Mouse (Mus musculus): Measurements from ENCODE around the gene Peg12. TPM values are rescaled to one million over a fixed set of nuclear protein-coding genes. Genes with fewer than 3 reads are reported as not detected.

Peg12 gene
- total RNA-seq (2014; fragmentation: Nextera tagmentation), result 0.51 TPM in 1 of 2 replicates, not detected in the other
- total RNA-seq (2017), result 2.5 and 2.8 TPM in 2 replicates

DNA sequence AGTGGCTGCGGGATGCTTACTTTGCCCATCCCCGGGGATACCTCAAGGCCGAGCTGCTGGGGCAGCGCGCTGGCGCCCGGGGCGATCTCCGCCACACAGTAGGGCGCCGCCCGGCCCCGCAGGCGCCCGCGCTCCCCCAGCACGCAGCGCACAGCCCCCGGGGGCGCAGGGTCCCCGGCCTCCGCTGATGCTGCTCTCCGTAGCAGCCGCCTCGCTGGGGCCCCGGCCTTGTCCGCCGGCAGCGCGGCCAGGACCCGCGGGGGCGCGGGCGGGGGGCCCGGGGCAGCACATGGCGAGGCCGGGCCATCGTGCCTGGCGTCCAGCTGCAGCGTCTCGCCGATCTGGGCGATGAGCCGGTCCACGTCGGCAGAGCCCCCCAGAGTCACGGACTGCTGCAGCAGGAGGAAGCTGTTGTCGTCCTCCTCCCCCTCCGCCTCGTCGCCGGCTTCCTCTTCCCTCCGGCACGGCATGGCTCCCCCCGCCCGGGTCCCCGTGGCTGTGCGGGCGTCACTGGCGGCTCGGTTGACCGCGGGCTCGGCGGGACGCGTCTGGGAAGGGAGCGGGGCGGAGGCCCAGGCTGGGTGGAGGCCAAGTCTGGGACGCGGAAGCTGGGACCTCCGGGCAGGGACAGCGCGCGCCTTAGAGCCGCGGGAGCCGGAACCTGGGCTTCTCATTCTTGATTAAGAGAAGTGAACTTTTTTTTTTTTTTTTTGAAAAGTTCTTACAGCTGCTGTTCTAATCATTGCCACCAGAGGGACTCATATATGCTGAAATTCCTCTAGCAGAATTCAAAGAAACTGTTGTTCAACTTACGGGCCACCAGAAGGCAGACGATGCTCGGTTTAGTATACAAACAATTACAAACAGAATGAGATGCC is at the start of gene Peg12:
TSS of gene Peg12 (minus strand) at position 633 of the 878 bp plus-strand sequence.
- peak; percentile 86 for ATAC-seq (replicated peaks; ENCODE audit: poor library complexity, severe bottlenecking)

DNA sequence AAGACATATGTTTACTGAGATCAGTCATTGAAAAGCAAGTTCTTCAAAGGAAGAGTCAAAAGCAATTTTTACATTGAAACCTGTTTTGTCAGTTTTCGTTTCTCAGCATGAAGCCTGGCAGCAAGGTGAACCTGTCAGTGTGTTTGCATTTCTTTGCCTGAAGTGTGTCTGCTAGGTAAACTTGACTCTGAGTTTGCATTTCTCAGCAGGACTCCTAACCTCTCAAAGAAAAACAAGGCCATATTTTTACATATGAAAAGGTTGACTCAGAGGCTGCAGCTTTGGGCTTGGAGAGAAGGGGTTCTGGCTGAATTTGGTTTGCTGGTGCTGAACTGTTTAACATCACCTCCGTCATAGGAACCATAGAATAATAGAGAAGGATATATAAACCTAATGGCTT is 21.8 kb upstream of the Peg12 start:
- no peak for ATAC-seq (replicated peaks; ENCODE audit: poor library complexity, severe bottlenecking)

DNA sequence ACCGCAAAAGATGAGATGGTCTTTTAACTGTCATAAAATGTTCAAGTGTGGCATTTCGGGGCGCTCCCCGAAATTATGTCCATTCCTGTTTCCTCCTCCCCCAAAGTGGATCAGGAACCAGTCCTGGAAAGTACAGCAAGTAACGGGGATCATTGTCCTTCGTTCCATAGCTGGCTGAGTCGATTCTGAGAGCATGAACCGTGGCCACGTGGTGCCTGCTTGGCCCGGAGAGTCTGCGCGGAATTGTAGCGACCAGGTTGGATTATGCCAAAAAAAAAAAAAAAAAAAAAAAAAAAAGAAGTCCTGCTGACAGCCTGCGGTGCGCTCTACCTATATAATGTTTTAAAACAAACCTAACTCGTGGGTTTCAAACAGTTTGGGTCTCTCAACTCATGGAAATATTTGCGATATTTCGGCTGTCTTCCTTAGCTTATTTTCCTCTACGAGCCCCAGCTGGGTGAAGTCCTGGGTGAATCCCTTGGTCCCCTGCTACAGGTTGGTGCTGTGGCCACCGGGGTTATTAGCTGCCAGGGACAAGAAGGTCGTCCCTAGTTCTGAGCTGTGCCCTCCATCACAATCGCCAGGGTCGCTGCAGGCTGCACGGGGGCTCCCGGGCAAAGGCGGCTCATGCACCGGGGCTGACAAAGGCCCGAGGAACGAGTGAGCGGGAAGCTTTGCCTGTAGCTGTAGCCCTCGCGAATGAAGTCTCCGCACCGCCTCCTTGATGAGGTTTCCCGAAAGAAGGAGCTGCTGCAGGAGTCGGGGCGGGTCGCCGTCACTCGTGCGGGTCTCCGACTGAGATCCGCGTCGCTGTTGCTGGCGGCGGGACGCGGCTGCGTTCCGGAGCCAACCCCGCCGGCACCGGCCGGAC is 1.1 kb downstream of the Peg12 start:
- ATAC-seq (replicated peaks; ENCODE audit: poor library complexity, severe bottlenecking), result peak; percentile 8

DNA sequence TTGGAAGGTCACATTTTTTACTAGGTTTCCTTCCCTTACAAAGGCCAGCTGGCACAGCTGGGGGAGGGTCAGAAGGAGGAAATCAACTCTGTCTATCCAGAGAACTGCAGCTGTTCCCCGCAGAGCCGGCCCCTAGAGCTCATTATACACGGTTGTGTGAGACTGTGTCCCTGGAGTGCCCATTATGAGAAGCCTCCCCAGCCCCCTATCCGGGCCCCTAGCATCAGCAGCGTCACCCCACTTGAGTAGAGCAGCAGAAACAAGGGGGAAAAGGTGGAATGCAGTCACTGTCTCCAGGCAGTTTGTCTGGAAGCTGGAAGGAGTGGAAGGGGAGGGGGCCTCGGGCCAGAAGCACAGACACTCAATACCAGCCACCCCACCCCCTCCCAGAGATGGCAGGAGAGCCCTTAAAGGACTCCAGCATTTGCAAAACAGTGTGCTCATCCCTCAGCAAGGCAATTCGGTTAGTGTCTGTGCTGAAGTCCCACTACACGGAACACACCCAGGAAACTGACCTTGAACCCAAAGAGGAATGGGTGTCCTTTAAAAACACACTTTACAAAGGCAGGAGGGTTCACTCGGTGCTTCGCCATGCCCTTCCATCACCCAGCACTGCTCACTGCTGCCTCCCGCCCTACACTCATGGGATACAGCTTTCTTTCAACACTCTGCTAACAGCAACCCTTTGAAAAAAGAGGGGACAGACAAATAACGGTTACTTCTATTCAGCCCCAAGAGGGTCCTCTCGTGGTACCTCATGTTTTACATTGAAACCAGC is 1.9 kb downstream of the Peg12 start:
- no peak for ATAC-seq (replicated peaks; ENCODE audit: poor library complexity, severe bottlenecking)

DNA sequence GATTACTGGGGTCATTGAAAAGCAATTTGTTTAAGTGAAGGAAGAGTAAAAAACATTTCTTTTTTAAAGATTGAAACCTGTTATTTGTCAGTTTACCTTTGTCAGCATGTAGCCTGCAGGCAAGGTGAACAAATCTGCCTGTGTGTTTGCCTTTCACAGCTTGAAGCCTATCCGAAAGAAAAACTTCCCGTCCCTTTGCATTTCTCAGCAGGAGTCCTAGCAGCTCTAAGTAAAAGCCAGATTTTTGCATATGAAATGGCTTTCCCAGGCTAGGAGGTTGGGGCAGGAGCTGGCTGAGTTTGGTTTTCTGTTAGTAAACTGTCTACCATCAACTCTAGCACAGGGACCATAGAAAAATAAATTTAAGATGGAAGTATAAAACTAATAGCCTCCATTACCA is 12.0 kb downstream of the Peg12 start:
- no peak for ATAC-seq (replicated peaks; ENCODE audit: poor library complexity, severe bottlenecking)

DNA sequence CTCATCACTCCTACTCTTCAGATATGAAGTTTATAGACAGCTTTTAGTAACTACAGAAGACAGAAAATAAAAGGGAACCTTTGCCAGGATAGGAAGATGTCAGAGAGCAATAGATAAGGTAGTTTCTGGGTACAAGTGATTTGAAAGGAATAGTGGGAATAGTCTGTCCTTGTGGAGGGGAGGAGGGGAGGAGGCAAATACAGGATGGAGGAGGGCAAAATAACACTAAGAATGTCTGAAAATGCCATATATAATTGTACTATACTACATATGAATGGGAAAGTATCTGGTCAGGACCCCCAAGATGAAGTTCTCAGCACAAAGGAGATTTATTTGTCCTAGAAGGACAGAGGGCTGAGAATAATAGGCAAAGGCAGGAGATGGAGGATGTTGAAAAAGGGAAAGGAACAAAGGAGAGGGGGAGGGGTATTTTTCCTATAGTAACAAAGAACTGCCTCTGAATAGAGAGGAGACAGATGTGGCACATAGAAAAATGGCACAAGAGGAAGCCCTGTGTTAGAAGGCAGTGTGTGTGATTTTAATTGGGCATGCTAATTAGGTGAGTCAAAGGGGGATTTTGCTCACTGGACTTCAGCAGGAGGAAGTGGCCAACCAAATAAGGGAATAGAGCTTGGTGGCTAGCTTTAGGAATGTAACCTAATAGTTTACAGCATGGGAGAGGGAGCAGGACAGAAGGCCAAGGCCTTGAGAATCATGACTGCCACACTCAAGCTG is 18.7 kb downstream of the Peg12 start:
- ATAC-seq (replicated peaks; ENCODE audit: poor library complexity, severe bottlenecking), result no peak

DNA sequence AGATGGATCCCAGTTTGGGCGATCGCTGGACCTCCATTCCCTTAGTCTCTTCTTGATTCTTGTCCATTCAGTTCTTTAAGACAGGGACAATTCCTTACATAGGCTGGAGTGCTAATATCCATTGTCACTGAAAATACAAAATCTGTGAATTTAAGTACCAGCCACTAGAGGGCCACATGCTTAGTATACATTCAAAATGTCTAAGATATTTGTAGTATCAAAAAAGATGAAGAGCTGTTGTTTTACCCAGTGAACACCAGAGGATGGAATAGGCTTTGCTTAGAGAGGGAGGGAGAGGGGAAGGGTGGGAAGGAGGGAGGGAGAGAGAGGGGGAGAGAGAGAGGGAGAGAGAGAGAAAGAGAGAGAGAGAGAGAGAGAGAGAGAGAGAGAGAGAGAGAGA is 27.9 kb downstream of the Peg12 start:
- ATAC-seq (replicated peaks; ENCODE audit: poor library complexity, severe bottlenecking), result no peak

DNA sequence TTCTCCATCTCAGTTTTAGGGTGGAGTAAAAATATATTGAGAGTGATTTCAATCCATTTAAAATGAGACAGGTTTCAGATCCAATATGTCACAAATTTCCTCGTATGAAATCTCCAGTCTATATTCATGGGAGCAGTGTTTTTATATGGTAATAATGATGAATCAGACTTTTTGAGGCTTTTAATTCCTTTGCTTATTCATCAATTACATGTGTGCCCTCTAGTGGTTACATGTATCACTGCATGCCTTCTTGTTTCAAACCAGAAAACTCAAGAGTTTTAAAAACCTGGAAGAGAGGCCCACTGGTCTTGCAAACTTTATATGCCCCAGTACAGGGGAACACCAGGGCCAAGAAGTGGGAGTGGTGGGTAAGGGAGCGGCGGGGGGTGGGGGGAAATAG is 31.1 kb downstream of the Peg12 start:
- no peak for ATAC-seq (replicated peaks; ENCODE audit: poor library complexity, severe bottlenecking)

DNA sequence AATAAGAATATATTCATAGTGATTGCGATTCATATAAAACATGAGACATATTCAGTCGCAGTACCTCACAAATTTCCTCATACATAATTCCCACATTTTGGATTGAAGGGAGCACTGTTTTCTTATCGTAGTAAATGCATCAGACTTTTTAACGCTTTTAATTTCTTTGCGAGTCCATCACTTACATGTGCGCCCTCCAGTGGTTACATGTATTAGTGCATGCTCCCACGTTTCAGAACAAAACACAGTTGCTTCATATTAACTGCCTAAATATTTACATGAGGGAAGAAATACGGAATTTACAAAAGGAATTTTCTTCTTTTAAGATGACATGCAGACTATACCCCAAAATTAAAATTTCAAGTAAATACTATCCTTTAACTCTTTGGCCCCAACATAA is 36.0 kb downstream of the Peg12 start:
- ATAC-seq (replicated peaks; ENCODE audit: poor library complexity, severe bottlenecking), result peak; percentile 73

DNA sequence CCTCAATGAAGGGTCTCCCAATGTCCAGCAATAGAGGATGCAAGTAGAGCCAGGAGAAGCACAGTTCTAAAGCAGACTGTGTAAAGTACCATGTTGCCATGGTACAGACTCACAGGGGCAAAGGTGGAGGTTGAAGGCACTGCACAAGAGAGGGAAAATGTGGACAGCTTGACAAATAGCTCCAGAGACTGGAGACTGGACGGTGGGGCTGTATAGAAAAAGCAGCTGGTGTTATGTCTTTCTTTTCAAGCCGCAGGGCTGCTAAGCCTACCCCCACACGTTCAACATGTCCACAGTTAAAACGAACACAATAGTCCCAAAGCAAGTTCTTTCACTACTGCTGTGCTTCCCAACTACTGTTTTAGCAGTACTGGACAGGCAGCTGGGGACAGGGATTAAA is 41.1 kb downstream of the Peg12 start:
- no peak for ATAC-seq (replicated peaks; ENCODE audit: poor library complexity, severe bottlenecking)

DNA sequence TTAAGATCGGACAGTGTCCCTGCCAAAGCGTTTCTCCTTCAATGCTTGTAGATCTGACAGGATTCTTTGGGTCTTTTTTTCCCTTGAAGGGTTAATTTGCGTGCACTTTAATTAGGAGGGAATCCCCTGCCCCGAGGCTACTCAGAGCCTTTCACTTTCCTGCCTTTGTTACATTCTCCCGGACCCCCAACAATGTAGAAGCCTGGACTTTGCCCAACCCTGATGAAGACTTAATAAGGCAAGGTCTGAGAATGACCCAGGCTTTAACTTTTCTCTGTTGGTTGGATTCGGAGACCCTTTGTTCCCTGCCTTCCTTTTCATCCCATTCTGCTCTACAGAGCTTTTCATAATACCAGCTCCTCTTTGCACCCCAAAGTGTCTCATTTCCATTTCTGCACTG is 43.7 kb downstream of the Peg12 start:
- ATAC-seq (replicated peaks; ENCODE audit: poor library complexity, severe bottlenecking), result no peak

DNA sequence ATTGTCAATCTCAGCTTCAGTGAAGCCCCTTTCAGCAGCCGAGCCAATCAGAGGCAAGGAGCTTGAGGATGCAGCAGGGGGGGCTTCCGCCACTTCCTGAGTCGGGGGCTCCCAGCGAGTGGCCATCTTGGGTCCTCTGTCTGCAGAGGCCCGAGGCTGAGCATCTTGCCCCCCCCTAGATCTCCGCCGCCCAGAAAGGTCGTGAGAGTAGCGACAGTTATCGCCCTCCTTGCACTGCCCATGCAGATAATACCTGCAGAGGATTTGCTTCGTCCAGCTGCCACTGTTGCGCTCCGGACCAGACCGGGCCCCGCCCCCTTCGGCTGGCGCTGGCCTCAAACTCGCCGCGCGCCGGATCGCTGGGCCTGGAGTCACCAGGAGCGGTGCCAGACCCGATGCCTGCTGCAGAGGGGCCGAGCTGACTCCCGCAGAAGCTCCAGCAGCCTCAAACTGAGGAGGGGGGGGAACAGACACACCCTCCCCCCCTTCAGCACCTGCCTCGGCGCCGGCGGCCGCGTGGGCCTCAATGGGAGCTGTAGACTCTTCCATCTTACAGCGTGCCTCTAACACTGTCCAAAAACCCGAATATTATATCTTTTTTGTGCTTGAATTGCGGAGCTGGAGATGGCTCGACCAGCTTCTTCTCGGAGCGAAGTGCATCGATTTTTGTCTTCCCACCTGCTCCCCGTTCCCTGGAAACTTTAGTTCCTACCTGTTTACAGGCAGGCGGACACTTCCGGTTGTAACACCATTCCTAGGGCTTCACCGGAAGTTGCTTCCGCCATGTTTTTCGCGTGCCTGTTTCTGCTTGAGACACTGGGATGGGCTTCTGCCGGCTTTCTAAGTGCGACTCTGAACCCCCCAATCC is 44.6 kb downstream of the Peg12 start, which contains the start of gene Mkrn3:
TSS of gene Mkrn3 (minus strand) at position 647 of the 868 bp plus-strand sequence.
- peak; percentile 99 for ATAC-seq (replicated peaks; ENCODE audit: poor library complexity, severe bottlenecking)

DNA sequence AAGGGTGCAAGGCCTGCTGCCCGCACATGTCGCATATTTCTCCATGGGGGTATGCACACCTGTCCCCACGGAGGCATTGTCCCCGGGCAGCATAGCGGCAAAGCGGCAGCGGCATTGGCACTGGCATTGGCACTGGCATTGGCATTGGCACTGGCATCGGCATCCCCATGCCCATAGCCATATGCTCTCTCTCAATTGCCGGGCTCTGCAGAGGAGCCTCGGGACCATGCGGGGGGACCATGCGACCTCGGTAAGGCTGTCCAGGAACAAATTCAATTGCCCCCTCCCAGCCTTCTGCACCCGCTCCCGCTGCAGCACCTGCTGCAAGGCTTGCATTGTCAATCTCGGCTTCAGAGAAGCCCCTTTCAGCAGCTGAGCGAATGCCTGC is 45.2 kb downstream of the Peg12 start:
- ATAC-seq (replicated peaks; ENCODE audit: poor library complexity, severe bottlenecking), result no peak

DNA sequence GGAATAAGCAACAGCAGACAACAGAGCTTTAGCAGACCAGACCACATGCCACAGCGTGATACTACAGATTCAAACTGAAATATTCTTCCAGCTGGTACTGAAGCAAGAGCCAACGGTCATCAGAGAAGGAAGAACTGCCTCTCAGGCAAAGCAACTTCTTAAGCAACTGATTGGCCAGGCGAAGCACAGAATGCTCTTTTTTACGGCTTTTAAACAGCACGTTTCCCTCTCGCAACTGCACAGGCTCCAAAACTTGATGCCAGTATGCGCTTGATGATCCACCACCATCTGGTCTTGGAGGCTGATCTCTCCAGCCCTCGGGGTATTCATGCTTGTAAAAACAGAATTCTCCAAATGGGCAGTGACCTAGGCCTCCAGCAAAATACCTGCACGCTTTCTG is 46.0 kb downstream of the Peg12 start:
- ATAC-seq (replicated peaks; ENCODE audit: poor library complexity, severe bottlenecking), result no peak

DNA sequence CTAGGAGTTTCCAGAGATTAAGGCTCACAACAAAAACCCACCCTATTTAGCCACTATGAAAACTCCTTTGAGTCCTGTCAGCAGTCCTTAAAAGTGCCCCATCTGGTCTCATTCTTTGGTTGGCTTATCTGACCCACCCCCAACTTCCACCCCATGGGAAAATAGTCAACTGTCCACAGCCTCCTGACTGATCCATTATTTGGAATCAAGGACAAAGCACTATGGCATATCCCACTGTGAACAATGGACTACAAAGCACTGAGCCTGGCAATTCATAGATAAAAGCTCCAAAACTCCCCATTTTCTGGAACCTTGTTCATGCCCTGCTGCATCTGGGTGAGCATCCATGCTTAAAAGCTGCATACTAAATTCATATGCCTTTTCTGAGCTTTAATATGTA is 48.1 kb downstream of the Peg12 start:
- ATAC-seq (replicated peaks; ENCODE audit: poor library complexity, severe bottlenecking), result no peak

DNA sequence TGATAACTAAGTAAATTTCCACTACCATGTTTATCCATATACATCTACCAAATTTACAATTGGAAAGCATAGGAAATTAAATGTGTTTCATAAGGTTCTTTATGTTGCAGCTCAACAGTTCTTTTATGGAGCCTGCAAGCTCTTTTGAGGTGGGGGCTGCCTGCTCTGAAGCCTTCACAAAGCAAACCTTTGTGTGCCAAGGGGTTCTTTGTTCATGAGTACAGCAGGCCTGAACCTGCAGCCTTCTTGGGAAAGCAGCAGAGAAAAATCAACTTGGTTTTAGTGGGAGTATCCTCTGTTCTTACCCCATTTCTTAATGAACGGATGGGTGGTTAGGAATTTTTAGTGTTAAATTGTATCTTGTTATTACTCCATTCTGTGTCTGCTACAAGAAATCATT is 49.1 kb downstream of the Peg12 start:
- ATAC-seq (replicated peaks; ENCODE audit: poor library complexity, severe bottlenecking), result no peak
